Mouse (Mus musculus): ENCODE measurements around the gene Bhlhe41. TPM values are rescaled to one million over a fixed set of nuclear protein-coding genes. Genes with fewer than 3 reads are reported as not detected.

Gene Bhlhe41
- polyA plus RNA-seq (2015; fragmentation: Nextera tagmentation; extraction: Ambion mirVana), result 3.2 and 4.2 TPM in 2 replicates

DNA sequence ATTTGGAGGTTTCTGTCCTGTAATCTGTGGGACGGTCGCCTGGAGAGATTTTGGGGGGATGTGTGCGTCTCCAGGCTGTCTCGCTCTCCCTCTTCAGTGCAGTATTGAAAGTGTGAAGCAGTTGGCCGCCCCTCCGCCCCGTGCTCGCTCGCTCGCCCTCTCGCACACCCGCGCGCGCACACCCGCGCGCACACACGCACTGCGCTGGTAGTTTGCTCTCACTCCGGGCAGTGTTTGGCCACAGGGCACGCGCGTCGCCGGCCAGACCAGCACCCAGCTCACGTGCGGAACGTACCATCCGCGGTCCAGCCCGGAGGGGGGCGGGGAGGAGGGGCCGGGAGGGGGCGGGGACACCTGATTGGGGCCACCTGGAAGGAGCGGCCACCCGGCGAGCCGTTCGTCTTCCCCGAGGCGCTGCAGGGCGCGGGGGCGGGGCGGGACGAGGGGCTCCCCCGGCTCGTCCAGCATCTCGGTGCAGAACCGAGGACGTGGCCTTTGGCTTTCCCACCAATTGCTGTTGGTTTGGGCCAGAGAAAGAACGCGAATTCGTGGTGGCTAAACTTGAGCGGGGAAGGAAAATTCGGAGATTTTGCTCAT is at the start of gene Bhlhe41:
Gene Bhlhe41, minus strand, starts transcription at position 270 of the 597 bp plus-strand sequence.
- Histone ChIP-seq H3K4me2 (replicated peaks) (peak within 1 kb of the TSS; percentile 100), H3K4me3 (replicated peaks) (peak within 1 kb of the TSS; percentile 60), H3K4me1 (peaks cover 35% of the 10 kb centered on the region), H3K36me3 (no peaks in the 10 kb centered on the region), H3K9me3 (replicated peaks) (no peaks in the 10 kb centered on the region), H3K9ac (peak within 1 kb of the TSS; percentile 29), H3K27ac (replicated peaks) (peak within 1 kb of the TSS; percentile 51; the same call in 1 of the 2 replicates), H3K27me3 (peaks cover 59% of the 10 kb centered on the region)
- peak; percentile 22; the same call in 1 of the 2 replicates for ATAC-seq (ENCODE audit: insufficient number of reproducible peaks, low FRiP score, low TSS enrichment, low read depth)
- WGBS, result 1% methylated on average over 56 of the region's 57 CpGs

GRCm38 (mm10) chr6:145912232-145912631 is 46.9 kb upstream of the Bhlhe41 start:
- Histone ChIP-seq H3K9ac (no peak overlapping the region), H3K27me3 (no peaks in the 10 kb centered on the region), H3K4me1 (no peaks in the 10 kb centered on the region), H3K9me3 (replicated peaks) (no peaks in the 10 kb centered on the region), H3K36me3 (no peaks in the 10 kb centered on the region), H3K4me2 (replicated peaks) (no peak overlapping the region), H3K4me3 (replicated peaks) (no peak overlapping the region), H3K27ac (replicated peaks) (no peak overlapping the region)
- ATAC-seq (ENCODE audit: insufficient number of reproducible peaks, low FRiP score, low TSS enrichment, low read depth), result no peak

DNA sequence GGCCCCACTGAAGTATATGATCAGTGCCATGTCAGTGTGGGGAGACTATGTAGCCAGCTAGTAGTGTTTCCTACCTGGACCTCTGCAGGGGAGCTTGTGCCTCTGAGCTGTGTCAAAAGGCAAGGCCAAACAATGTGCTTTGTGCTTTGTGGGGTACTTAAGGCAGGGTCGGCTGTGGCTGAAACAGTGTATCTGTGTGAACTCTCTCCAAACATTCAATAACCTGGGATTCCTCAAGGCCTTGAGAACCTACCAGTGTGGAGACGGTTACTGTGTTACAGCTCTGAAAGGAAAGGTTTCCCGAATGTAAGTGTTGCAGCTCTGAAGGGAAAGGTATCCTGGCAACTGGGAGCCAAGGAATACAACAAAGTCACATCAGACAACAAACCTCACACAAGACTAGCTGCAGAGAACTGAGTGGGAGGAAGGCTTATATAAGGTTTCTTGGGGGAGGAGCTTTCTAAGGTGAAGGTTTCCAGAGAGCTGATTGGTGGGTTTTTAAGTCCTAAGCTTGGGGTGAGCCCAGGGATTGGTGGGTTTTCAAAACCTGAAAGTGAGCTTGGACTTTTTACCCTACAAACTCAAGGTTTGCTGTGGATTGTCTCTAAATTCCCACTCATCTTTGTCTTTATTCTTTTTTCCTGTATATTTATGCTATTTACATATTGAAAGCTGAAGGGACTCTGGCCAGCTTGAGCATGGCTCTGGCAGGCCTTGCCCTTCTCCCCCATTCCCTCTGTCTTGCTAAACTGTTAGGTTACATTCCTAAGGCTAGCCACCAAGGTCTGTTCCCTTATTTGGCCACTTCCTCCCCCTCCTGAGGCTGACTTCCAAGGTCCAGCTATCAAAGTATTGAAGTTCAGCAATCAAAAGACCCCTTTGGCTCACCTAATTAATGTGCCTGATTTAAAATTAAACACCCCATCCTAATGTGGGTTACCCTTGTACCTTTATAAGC is 45.4 kb upstream of the Bhlhe41 start:
- H3K4me3 ChIP-seq (replicated peaks), result no peak overlapping the region
- H3K27me3 ChIP-seq, result no peaks in the 10 kb centered on the region
- no peak overlapping the region for H3K4me2 ChIP-seq (replicated peaks)
- H3K27ac ChIP-seq (replicated peaks), result no peak overlapping the region
- no peak overlapping the region for H3K9ac ChIP-seq
- ATAC-seq (ENCODE audit: insufficient number of reproducible peaks, low FRiP score, low TSS enrichment, low read depth), result no peak
- no peaks in the 10 kb centered on the region for H3K9me3 ChIP-seq (replicated peaks)
- no peaks in the 10 kb centered on the region for H3K36me3 ChIP-seq
- H3K4me1 ChIP-seq, result no peaks in the 10 kb centered on the region
- 77% methylated on average over 3 of the region's 3 CpGs for WGBS

DNA sequence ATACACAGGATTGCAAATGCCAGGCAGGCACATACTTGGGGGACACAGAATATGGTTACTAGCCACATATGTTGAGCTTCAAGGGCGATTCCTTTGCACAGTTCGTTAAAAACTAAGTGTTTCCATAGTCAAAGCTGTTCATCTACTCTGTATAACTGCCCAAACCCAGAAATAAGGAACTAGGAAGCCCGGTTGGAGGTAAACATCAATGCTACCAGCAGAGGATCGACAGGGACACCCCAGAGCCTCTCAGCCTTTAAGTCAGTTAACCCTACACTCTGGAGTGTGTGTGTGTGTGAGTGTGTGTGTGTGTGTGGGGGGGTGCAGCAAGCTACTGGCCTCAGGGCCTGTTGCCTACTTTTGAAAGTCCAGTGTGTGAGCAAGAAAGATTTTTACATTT is 44.6 kb upstream of the Bhlhe41 start:
- 64% methylated on average over 4 of the region's 4 CpGs for WGBS
- ATAC-seq (ENCODE audit: insufficient number of reproducible peaks, low FRiP score, low TSS enrichment, low read depth), result no peak

DNA sequence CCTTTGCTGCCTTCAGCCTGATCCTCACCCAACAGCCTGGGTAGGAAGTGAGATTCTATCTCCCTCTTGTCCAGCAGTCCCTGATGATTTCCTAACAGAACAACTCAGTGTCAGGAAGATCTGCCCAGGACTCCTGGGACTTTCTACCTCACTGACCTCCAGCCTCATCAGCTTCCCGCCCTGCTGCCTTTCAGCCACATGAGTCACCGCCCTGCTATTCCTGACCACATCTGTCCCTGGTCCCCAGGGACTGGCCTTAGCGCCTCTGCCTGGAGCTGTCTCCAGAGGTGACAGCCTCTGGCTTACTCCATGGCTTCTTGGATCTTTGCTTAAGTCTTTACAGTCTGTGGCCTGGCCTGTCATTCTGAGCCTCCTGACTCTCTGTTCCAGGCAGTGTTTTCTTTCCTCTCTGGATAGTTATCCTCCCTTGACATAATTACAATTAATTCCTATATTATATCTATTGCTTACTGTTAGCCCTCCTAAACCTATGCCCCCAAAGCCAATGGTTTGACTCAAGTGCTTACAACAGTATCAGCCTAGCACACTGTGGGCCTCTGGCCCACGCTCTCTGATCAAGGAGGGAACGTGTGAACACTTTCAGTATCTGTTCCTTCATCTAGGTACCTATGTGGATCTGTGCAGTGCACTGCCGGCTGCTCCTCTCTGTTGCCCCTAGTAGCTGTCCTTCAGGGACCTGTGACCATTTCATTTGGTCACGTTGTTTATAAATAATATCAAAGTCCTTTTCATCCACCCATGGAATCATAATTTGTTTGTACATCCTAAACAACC is 40.9 kb upstream of the Bhlhe41 start:
- WGBS, result 70% methylated on average over 7 of the region's 7 CpGs
- no peaks in the 10 kb centered on the region for H3K9me3 ChIP-seq (replicated peaks)

More for the DNA sequence above, 44.6 kb upstream of the Bhlhe41 start:
- H3K4me1 ChIP-seq, result no peaks in the 10 kb centered on the region
- no peak overlapping the region for H3K9ac ChIP-seq
- H3K9me3 ChIP-seq (replicated peaks), result no peaks in the 10 kb centered on the region
- H3K27ac ChIP-seq (replicated peaks), result no peak overlapping the region
- H3K27me3 ChIP-seq, result no peaks in the 10 kb centered on the region
- no peak overlapping the region for H3K4me2 ChIP-seq (replicated peaks)
- H3K4me3 ChIP-seq (replicated peaks), result no peak overlapping the region
- H3K36me3 ChIP-seq, result no peaks in the 10 kb centered on the region

DNA sequence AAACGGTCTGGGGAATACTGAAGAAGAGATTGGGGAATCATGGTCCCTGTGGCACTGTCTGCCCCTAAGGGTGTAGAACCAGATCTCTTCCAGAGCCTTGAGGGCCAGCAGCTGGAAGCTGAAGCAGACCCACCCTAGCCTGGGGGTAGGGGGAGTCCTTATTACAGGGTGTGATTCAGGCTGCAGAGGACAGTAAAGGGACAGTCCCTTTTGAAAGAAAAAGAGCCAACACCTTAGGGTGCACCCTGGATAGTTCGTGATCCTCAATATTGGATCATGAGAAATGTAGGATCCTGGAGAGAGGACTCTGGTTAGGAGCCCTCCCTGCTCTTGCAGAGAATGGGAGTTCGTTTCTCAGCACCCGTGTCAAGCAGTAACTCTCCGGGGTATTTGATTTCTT is 39.3 kb upstream of the Bhlhe41 start:
- ATAC-seq (ENCODE audit: insufficient number of reproducible peaks, low FRiP score, low TSS enrichment, low read depth), result no peak
- H3K4me3 ChIP-seq (replicated peaks), result no peak overlapping the region
- no peak overlapping the region for H3K9ac ChIP-seq
- H3K27ac ChIP-seq (replicated peaks), result no peak overlapping the region
- no peaks in the 10 kb centered on the region for H3K27me3 ChIP-seq
- H3K4me2 ChIP-seq (replicated peaks), result no peak overlapping the region
- H3K36me3 ChIP-seq, result no peaks in the 10 kb centered on the region
- no peaks in the 10 kb centered on the region for H3K4me1 ChIP-seq
- H3K9me3 ChIP-seq (replicated peaks), result no peaks in the 10 kb centered on the region
- WGBS, result 67% methylated on average over 5 of the region's 5 CpGs

More for the DNA sequence above, 40.9 kb upstream of the Bhlhe41 start:
- Histone ChIP-seq H3K4me3 (replicated peaks) (no peak overlapping the region), H3K27ac (replicated peaks) (no peak overlapping the region), H3K9ac (no peak overlapping the region), H3K4me2 (replicated peaks) (no peak overlapping the region), H3K4me1 (no peaks in the 10 kb centered on the region), H3K36me3 (no peaks in the 10 kb centered on the region), H3K27me3 (no peaks in the 10 kb centered on the region)
- no peak for ATAC-seq (ENCODE audit: insufficient number of reproducible peaks, low FRiP score, low TSS enrichment, low read depth)

GRCm38 (mm10) chr6:145904169-145904568 is 38.8 kb upstream of the Bhlhe41 start:
- no peak overlapping the region for H3K4me3 ChIP-seq (replicated peaks)
- H3K4me1 ChIP-seq, result no peaks in the 10 kb centered on the region
- no peak overlapping the region for H3K9ac ChIP-seq
- H3K27me3 ChIP-seq, result no peaks in the 10 kb centered on the region
- WGBS, result 89% methylated on average over 5 of the region's 5 CpGs
- H3K9me3 ChIP-seq (replicated peaks), result no peaks in the 10 kb centered on the region
- no peaks in the 10 kb centered on the region for H3K36me3 ChIP-seq
- no peak overlapping the region for H3K27ac ChIP-seq (replicated peaks)
- no peak for ATAC-seq (ENCODE audit: insufficient number of reproducible peaks, low FRiP score, low TSS enrichment, low read depth)
- no peak overlapping the region for H3K4me2 ChIP-seq (replicated peaks)

GRCm38 (mm10) chr6:145894669-145895342 is 29.4 kb upstream of the Bhlhe41 start:
- ATAC-seq (ENCODE audit: insufficient number of reproducible peaks, low FRiP score, low TSS enrichment, low read depth), result peak; percentile 60; the same call in 1 of the 2 replicates
- WGBS, result 56% methylated on average over 8 of the region's 8 CpGs

GRCm38 (mm10) chr6:145893366-145894021 is 28.1 kb upstream of the Bhlhe41 start:
- Histone ChIP-seq H3K4me3 (replicated peaks) (no peak overlapping the region), H3K4me2 (replicated peaks) (no peak overlapping the region), H3K9ac (no peak overlapping the region), H3K27ac (replicated peaks) (no peak overlapping the region), H3K4me1 (0 out of 2 replicates have a peak, but pooled peaks cover 4% of the 10 kb centered on the region), H3K36me3 (no peaks in the 10 kb centered on the region), H3K27me3 (no peaks in the 10 kb centered on the region), H3K9me3 (replicated peaks) (no peaks in the 10 kb centered on the region)
- 78% methylated on average over 13 of the region's 13 CpGs for WGBS
- ATAC-seq (ENCODE audit: insufficient number of reproducible peaks, low FRiP score, low TSS enrichment, low read depth), result no peak

More at GRCm38 (mm10) chr6:145894669-145895342, 29.4 kb upstream of the Bhlhe41 start:
- no peak overlapping the region for H3K27ac ChIP-seq (replicated peaks)
- H3K4me2 ChIP-seq (replicated peaks), result no peak overlapping the region
- no peaks in the 10 kb centered on the region for H3K36me3 ChIP-seq
- no peaks in the 10 kb centered on the region for H3K27me3 ChIP-seq
- H3K4me3 ChIP-seq (replicated peaks), result no peak overlapping the region
- no peak overlapping the region for H3K9ac ChIP-seq
- no peaks in the 10 kb centered on the region for H3K9me3 ChIP-seq (replicated peaks)
- 0 out of 2 replicates have a peak, but pooled peaks cover 4% of the 10 kb centered on the region for H3K4me1 ChIP-seq

Measured in embryonic facial prominence, embryonic 15.5 days (tissue).